Comparison of ENCODE assay signal across 24 mouse cellular contexts in genomic region chr6:36097391-36097790, GRCm38 (mm10).
DNase-seq lines count a peak whose midpoint lies in the region; ATAC-seq lines count a peak whose summit lies in the region.
"Had no signal": no experiment of that assay in that cellular context is flagged by ENCODE, and none has a peak within 500 bp of the region (broad histone marks: within the 10 kb centered on the region; RNA-seq: fewer than 3 reads in every experiment).

No protein-coding gene starts in this region.

- WGBS in hindbrain, embryonic 11.5 days = 57% methylated on average over 2 of the region's 2 CpGs
- WGBS in hindbrain, embryonic 13.5 days = 51% methylated on average over 2 of the region's 2 CpGs
- 72% methylated on average over 2 of the region's 2 CpGs for WGBS in midbrain, embryonic 11.5 days
- WGBS in midbrain, embryonic 16.5 days = 69% methylated on average over 2 of the region's 2 CpGs
- WGBS in neural tube, embryonic 12.5 days = 60% methylated on average over 2 of the region's 2 CpGs
- 57% methylated on average over 2 of the region's 2 CpGs for WGBS in neural tube, embryonic 15.5 days

- H3K27me3 ChIP-seq in hindbrain, embryonic 11.5 days (ENCODE audit: control insufficient read depth, insufficient read depth, low read length) = no peaks in the 10 kb centered on the region
- H3K27me3 ChIP-seq in hindbrain, embryonic 13.5 days = no peaks in the 10 kb centered on the region
- no peaks in the 10 kb centered on the region for H3K27me3 ChIP-seq in midbrain, embryonic 11.5 days (ENCODE audit: control insufficient read depth, insufficient read depth, low read length)
- no peaks in the 10 kb centered on the region for H3K27me3 ChIP-seq in midbrain, embryonic 16.5 days (ENCODE audit: control insufficient read depth, insufficient read depth, low read depth, low read length)
- H3K27me3 ChIP-seq in neural tube, embryonic 12.5 days (replicated peaks) = no peaks in the 10 kb centered on the region
- no peaks in the 10 kb centered on the region for H3K27me3 ChIP-seq in neural tube, embryonic 15.5 days (replicated peaks)
- H3K27me3 ChIP-seq: CH12.LX; embryonic facial prominence, embryonic 12.5 days; forebrain, embryonic 13.5 days; Patski had no signal

- no peak overlapping the region for H3K4me3 ChIP-seq in hindbrain, embryonic 11.5 days (ENCODE audit: low read depth, low read length)
- no peak overlapping the region for H3K4me3 ChIP-seq in hindbrain, embryonic 13.5 days
- no peak overlapping the region for H3K4me3 ChIP-seq in midbrain, embryonic 11.5 days (ENCODE audit: low read depth, low read length)
- H3K4me3 ChIP-seq in midbrain, embryonic 16.5 days (ENCODE audit: low read depth, low read length) = no peak overlapping the region
- no peak overlapping the region for H3K4me3 ChIP-seq in neural tube, embryonic 12.5 days
- no peak overlapping the region for H3K4me3 ChIP-seq in neural tube, embryonic 15.5 days (replicated peaks)
- H3K4me3 ChIP-seq: embryonic facial prominence, embryonic 10.5 days; embryonic facial prominence, embryonic 12.5 days; forebrain, embryonic 13.5 days had no signal

- H3K4me1 ChIP-seq in hindbrain, embryonic 11.5 days (replicated peaks; ENCODE audit: control insufficient read depth, insufficient read depth, low read length) = no peaks in the 10 kb centered on the region
- peaks cover 9% of the 10 kb centered on the region; the same call in 1 of the 2 replicates for H3K4me1 ChIP-seq in hindbrain, embryonic 13.5 days (replicated peaks)
- peaks cover 3% of the 10 kb centered on the region; the same call in 1 of the 2 replicates for H3K4me1 ChIP-seq in midbrain, embryonic 11.5 days (ENCODE audit: control insufficient read depth, insufficient read depth, low read length)
- no peaks in the 10 kb centered on the region for H3K4me1 ChIP-seq in midbrain, embryonic 16.5 days (ENCODE audit: control insufficient read depth, insufficient read depth, low read length)
- H3K4me1 ChIP-seq in neural tube, embryonic 12.5 days = no peaks in the 10 kb centered on the region
- H3K4me1 ChIP-seq in neural tube, embryonic 15.5 days = no peaks in the 10 kb centered on the region
- H3K4me1 ChIP-seq: embryonic facial prominence, embryonic 10.5 days; embryonic facial prominence, embryonic 12.5 days had no signal

- no peaks in the 10 kb centered on the region for H3K36me3 ChIP-seq in hindbrain, embryonic 11.5 days (ENCODE audit: control insufficient read depth, insufficient read depth, low read length)
- H3K36me3 ChIP-seq in hindbrain, embryonic 13.5 days = no peaks in the 10 kb centered on the region
- no peaks in the 10 kb centered on the region for H3K36me3 ChIP-seq in midbrain, embryonic 11.5 days (ENCODE audit: control insufficient read depth, insufficient read depth, low read length)
- H3K36me3 ChIP-seq in midbrain, embryonic 16.5 days (ENCODE audit: control insufficient read depth, insufficient read depth, low read length) = no peaks in the 10 kb centered on the region
- no peaks in the 10 kb centered on the region for H3K36me3 ChIP-seq in neural tube, embryonic 12.5 days
- no peaks in the 10 kb centered on the region for H3K36me3 ChIP-seq in neural tube, embryonic 15.5 days
- H3K36me3 ChIP-seq: embryonic facial prominence, embryonic 10.5 days; embryonic facial prominence, embryonic 12.5 days; G1E had no signal

- H3K27ac ChIP-seq in hindbrain, embryonic 11.5 days (ENCODE audit: low read depth, low read length) = no peak overlapping the region
- no peak overlapping the region for H3K27ac ChIP-seq in hindbrain, embryonic 13.5 days
- no peak overlapping the region for H3K27ac ChIP-seq in midbrain, embryonic 11.5 days (ENCODE audit: low read depth, low read length)
- no peak overlapping the region for H3K27ac ChIP-seq in midbrain, embryonic 16.5 days (ENCODE audit: low read length)
- no peak overlapping the region for H3K27ac ChIP-seq in neural tube, embryonic 12.5 days
- H3K27ac ChIP-seq in neural tube, embryonic 15.5 days (replicated peaks) = no peak overlapping the region
- H3K27ac ChIP-seq: embryonic facial prominence, embryonic 10.5 days; embryonic facial prominence, embryonic 12.5 days; forebrain, embryonic 13.5 days had no signal

- peak; percentile 65; the same call in 1 of the 2 replicates for ATAC-seq in hindbrain, embryonic 11.5 days (ENCODE audit: low FRiP score)
- no peak for ATAC-seq in hindbrain, embryonic 13.5 days (ENCODE audit: low FRiP score)
- no peak for ATAC-seq in midbrain, embryonic 11.5 days (ENCODE audit: low FRiP score)
- no peak for ATAC-seq in midbrain, embryonic 16.5 days
- peak; percentile 50; the same call in 1 of the 2 replicates for ATAC-seq in neural tube, embryonic 12.5 days (ENCODE audit: low FRiP score, low read depth)
- no peak for ATAC-seq in neural tube, embryonic 15.5 days (ENCODE audit: low FRiP score)
- ATAC-seq: activated CD4-positive, CD25-positive, alpha-beta regulatory T cell, adult 4 months; CD4-positive, CD25-positive, alpha-beta regulatory T cell, adult 4 months; forebrain, embryonic 13.5 days; Patski had no signal

- no peak overlapping the region for H3K9ac ChIP-seq in hindbrain, embryonic 11.5 days (ENCODE audit: low read depth, low read length)
- H3K9ac ChIP-seq in hindbrain, embryonic 13.5 days = no peak overlapping the region
- H3K9ac ChIP-seq in midbrain, embryonic 11.5 days (ENCODE audit: low read length) = no peak overlapping the region
- H3K9ac ChIP-seq in midbrain, embryonic 16.5 days (ENCODE audit: low read depth, low read length) = no peak overlapping the region
- no peak overlapping the region for H3K9ac ChIP-seq in neural tube, embryonic 12.5 days
- no peak overlapping the region for H3K9ac ChIP-seq in neural tube, embryonic 15.5 days (replicated peaks)
- H3K9ac ChIP-seq: embryonic facial prominence, embryonic 12.5 days; forebrain, embryonic 13.5 days had no signal

- H3K9me3 ChIP-seq in hindbrain, embryonic 11.5 days (ENCODE audit: control insufficient read depth, low read length) = no peaks in the 10 kb centered on the region
- H3K9me3 ChIP-seq in hindbrain, embryonic 13.5 days = no peaks in the 10 kb centered on the region
- no peaks in the 10 kb centered on the region for H3K9me3 ChIP-seq in midbrain, embryonic 11.5 days (ENCODE audit: control insufficient read depth, low read length)
- H3K9me3 ChIP-seq in midbrain, embryonic 16.5 days (replicated peaks; ENCODE audit: control insufficient read depth, low read length, poor library complexity, severe bottlenecking) = no peaks in the 10 kb centered on the region
- no peaks in the 10 kb centered on the region for H3K9me3 ChIP-seq in neural tube, embryonic 12.5 days
- H3K9me3 ChIP-seq in neural tube, embryonic 15.5 days (replicated peaks) = no peaks in the 10 kb centered on the region
- H3K9me3 ChIP-seq: embryonic facial prominence, embryonic 10.5 days; embryonic facial prominence, embryonic 12.5 days; forebrain, embryonic 13.5 days; G1E had no signal

- no peak overlapping the region for H3K4me2 ChIP-seq in hindbrain, embryonic 11.5 days (replicated peaks; ENCODE audit: low read depth, low read length)
- H3K4me2 ChIP-seq in hindbrain, embryonic 13.5 days = no peak overlapping the region
- H3K4me2 ChIP-seq in midbrain, embryonic 11.5 days = no peak overlapping the region
- H3K4me2 ChIP-seq in midbrain, embryonic 16.5 days (ENCODE audit: low read length) = no peak overlapping the region
- no peak overlapping the region for H3K4me2 ChIP-seq in neural tube, embryonic 12.5 days (replicated peaks)
- H3K4me2 ChIP-seq in neural tube, embryonic 15.5 days = no peak overlapping the region
- H3K4me2 ChIP-seq: embryonic facial prominence, embryonic 12.5 days; forebrain, embryonic 13.5 days had no signal

- DNase-seq in hindbrain, embryonic 11.5 days (ENCODE audit: low spot score) = no peak
- DNase-seq in midbrain, embryonic 11.5 days (ENCODE audit: low spot score, missing footprints) = peak; percentile 86
- DNase-seq in left cerebral cortex, postnatal 14 days (ENCODE audit: low spot score in 2 of 2) = no peak
- DNase-seq: adrenal gland, adult 8-10 months; adrenal gland, postnatal 14 days; adrenal gland, postnatal 36 days; B cell, adult 2 months; cerebellum, adult 11-12 months; cerebellum, adult 2 months; cerebellum, adult 9-10 months; cerebellum, postnatal 10 days; cerebellum, postnatal 25 days had no signal

- intact Hi-C loops in left cerebral cortex, postnatal 14 days (cut with DNase I) = no loop called here

Comparison
In these comparisons a context has a peak if more than half of its experiments do, and no peak if none do; other contexts are left out.
1. ATAC-seq: peak in hindbrain, embryonic 11.5 days (single experiment) and neural tube, embryonic 12.5 days (single experiment); none in hindbrain, embryonic 13.5 days (single experiment), midbrain, embryonic 11.5 days (single experiment), midbrain, embryonic 16.5 days (single experiment) and neural tube, embryonic 15.5 days (single experiment).